Mouse (Mus musculus) CH12.LX (cell line): ENCODE measurements around the gene Rassf5.

Source experiments
- CTCF ChIP-seq, 2 experiments: IDR thresholded peaks in 1 of 2; conservative IDR thresholded peaks in 1 of 2; 2 replicates each; pipeline ENCODE4 v1.5.1; 2011 to 2012; ENCODE audit warnings: low read depth in 2 of 2, low read length in 2 of 2, improper control_type of control experiment in 1 of 2, inconsistent platforms in 1 of 2, mild to moderate bottlenecking in 1 of 2, moderate library complexity in 1 of 2
- MAFK ChIP-seq: IDR thresholded peaks from 2 replicates; pipeline ENCODE4 v1.6.1; 2011; ENCODE audit warnings: low read length, improper control_type of control experiment; ENCODE audit not compliant: insufficient replicate concordance
- MAX ChIP-seq: IDR thresholded peaks from 2 replicates; pipeline ENCODE4 v1.6.1; 2011; ENCODE audit warnings: low read length, improper control_type of control experiment
- NRF1 ChIP-seq: IDR thresholded peaks from 2 replicates; pipeline ENCODE4 v1.6.1; 2014; ENCODE audit warnings: low read depth, mild to moderate bottlenecking, inconsistent platforms, low read length, improper control_type of control experiment, moderate library complexity
- POLR2A ChIP-seq: IDR thresholded peaks from 2 replicates; pipeline ENCODE4 v1.6.1; 2011; ENCODE audit warnings: low read depth, mild to moderate bottlenecking, improper control_type of control experiment, low read length
- POLR2AphosphoS2 ChIP-seq: IDR thresholded peaks from 2 replicates; pipeline ENCODE4 v1.6.1; 2011; ENCODE audit warnings: low read depth, low read length, improper control_type of control experiment
- ZKSCAN1 ChIP-seq: IDR thresholded peaks from 2 replicates; pipeline ENCODE4 v1.6.1; 2012; ENCODE audit warnings: low read depth, inconsistent platforms, low read length, improper control_type of control experiment, borderline replicate concordance
- ZMIZ1 ChIP-seq: IDR thresholded peaks from 2 replicates; pipeline ENCODE4 v1.6.1; 2012; ENCODE audit warnings: low read depth, mild to moderate bottlenecking, inconsistent platforms, low read length, improper control_type of control experiment

DNA sequence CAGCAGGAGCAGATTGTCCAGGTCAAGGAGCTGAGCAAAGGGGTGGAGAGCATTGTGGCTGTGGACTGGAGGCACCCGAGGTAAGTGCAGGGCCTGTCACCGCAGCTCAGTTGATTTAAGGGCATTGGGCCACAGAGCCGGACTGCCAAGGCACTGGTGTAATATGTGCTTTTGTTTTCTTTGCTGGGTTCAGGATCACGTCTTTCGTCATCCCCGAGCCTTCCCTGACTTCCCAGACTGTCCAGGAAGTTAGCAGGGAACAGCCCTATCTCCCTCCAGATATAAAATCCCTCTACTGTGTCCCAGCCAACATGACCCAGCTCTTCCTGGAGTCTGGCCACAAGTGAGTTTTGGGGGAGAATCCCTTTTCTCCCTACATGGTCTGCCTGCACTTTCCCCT is 80.6 kb downstream of the Rassf5 start:
- TF ChIP-seq POLR2A, result no peak
- no peak for TF ChIP-seq CTCF (conservative IDR thresholded peaks at IDR 0.05 in 1 of 2, IDR thresholded peaks at IDR 0.05 in 1 of 2; ENCODE audit: low read depth in 2 of 2, low read length in 2 of 2)
- no peak for TF ChIP-seq ZKSCAN1
- no peak for TF ChIP-seq POLR2AphosphoS2
- TF ChIP-seq ZMIZ1, result no peak
- TF ChIP-seq MAFK, result no peak
- no peak for TF ChIP-seq MAX
- TF ChIP-seq NRF1, result no peak
